Mouse (Mus musculus): Measurements from ENCODE around the gene Chrng.

GRCm38 (mm10) chr1:87180896-87181295 is 23.6 kb upstream of the Chrng start:
- no peak for TF ChIP-seq CTCF (IDR thresholded peaks at IDR 0.05; ENCODE audit: low read depth, low read length)
- no peak for TF ChIP-seq POLR2A (IDR thresholded peaks at IDR 0.05; ENCODE audit: extremely low read depth, insufficient read depth, low read length)

Measured in liver, adult 2 months (tissue).